Mouse (Mus musculus): ENCODE measurements around the gene Ranbp9. TPM values are rescaled to one million over a fixed set of nuclear protein-coding genes. Genes with fewer than 3 reads are reported as not detected.
A peak's percentile ranks its signal among the peaks of the same experiment; 100 is the strongest.

Gene Ranbp9
- polyA plus RNA-seq, 1 experiment from 2014 or later = 8.1 TPM

- Histone ChIP-seq H3K36me3 (ENCODE audit: control insufficient read depth, insufficient read depth) (peaks cover 42% of the 10 kb centered on the region), H3K4me3 (ENCODE audit: low read length) (no peak overlapping the region), H3K4me1 (ENCODE audit: control insufficient read depth, insufficient read depth, low read length) (no peaks in the 10 kb centered on the region), H3K27me3 (ENCODE audit: control insufficient read depth, insufficient read depth, low read length) (no peaks in the 10 kb centered on the region), H3K9me3 (replicated peaks; ENCODE audit: control insufficient read depth, low read length) (no peaks in the 10 kb centered on the region), H3K27ac (ENCODE audit: low read length) (no peak overlapping the region), H3K9ac (ENCODE audit: low read length) (no peak overlapping the region), H3K4me2 (ENCODE audit: low read depth, low read length) (no peak overlapping the region)
- no peak for ATAC-seq (replicated peaks; ENCODE audit: extremely low read depth, insufficient read depth, low FRiP score)
- WGBS = 89% methylated on average over 1 of the region's 1 CpGs
Measured at GRCm38 (mm10) chr13:43415249-43415648, 65.8 kb downstream of the Ranbp9 start.

- H3K36me3 ChIP-seq (ENCODE audit: control insufficient read depth, insufficient read depth) = peaks cover 32% of the 10 kb centered on the region
- ATAC-seq (replicated peaks; ENCODE audit: extremely low read depth, insufficient read depth, low FRiP score) = no peak
- 92% methylated on average over 2 of the region's 2 CpGs for WGBS
Measured at GRCm38 (mm10) chr13:43413611-43414010, 67.5 kb downstream of the Ranbp9 start.

GRCm38 (mm10) chr13:43412311-43412710, 68.8 kb downstream of the Ranbp9 start:
- H3K9me3 ChIP-seq (replicated peaks; ENCODE audit: control insufficient read depth, low read length) = no peaks in the 10 kb centered on the region
- no peak overlapping the region for H3K9ac ChIP-seq (ENCODE audit: low read length)
- peaks cover 36% of the 10 kb centered on the region for H3K36me3 ChIP-seq (ENCODE audit: control insufficient read depth, insufficient read depth)
- H3K4me1 ChIP-seq (ENCODE audit: control insufficient read depth, insufficient read depth, low read length) = no peaks in the 10 kb centered on the region
- no peak for ATAC-seq (replicated peaks; ENCODE audit: extremely low read depth, insufficient read depth, low FRiP score)
- no peak overlapping the region for H3K4me2 ChIP-seq (ENCODE audit: low read depth, low read length)
- WGBS = 84% methylated on average over 7 of the region's 7 CpGs
- no peaks in the 10 kb centered on the region for H3K27me3 ChIP-seq (ENCODE audit: control insufficient read depth, insufficient read depth, low read length)
- no peak overlapping the region for H3K4me3 ChIP-seq (ENCODE audit: low read length)
- no peak overlapping the region for H3K27ac ChIP-seq (ENCODE audit: low read length)

More at GRCm38 (mm10) chr13:43413611-43414010, 67.5 kb downstream of the Ranbp9 start:
- H3K4me3 ChIP-seq (ENCODE audit: low read length) = no peak overlapping the region
- H3K4me2 ChIP-seq (ENCODE audit: low read depth, low read length) = no peak overlapping the region
- H3K4me1 ChIP-seq (ENCODE audit: control insufficient read depth, insufficient read depth, low read length) = no peaks in the 10 kb centered on the region
- H3K9ac ChIP-seq (ENCODE audit: low read length) = no peak overlapping the region
- no peaks in the 10 kb centered on the region for H3K9me3 ChIP-seq (replicated peaks; ENCODE audit: control insufficient read depth, low read length)
- H3K27ac ChIP-seq (ENCODE audit: low read length) = no peak overlapping the region
- H3K27me3 ChIP-seq (ENCODE audit: control insufficient read depth, insufficient read depth, low read length) = no peaks in the 10 kb centered on the region

GRCm38 (mm10) chr13:43399576-43399975, 81.5 kb downstream of the Ranbp9 start:
- Histone ChIP-seq H3K4me2 (ENCODE audit: low read depth, low read length) (peak overlapping the region; percentile 80), H3K36me3 (ENCODE audit: control insufficient read depth, insufficient read depth) (peaks cover 33% of the 10 kb centered on the region), H3K9me3 (replicated peaks; ENCODE audit: control insufficient read depth, low read length) (no peaks in the 10 kb centered on the region), H3K9ac (ENCODE audit: low read length) (no peak overlapping the region), H3K4me3 (ENCODE audit: low read length) (peak overlapping the region; percentile 79), H3K4me1 (ENCODE audit: control insufficient read depth, insufficient read depth, low read length) (peaks cover 8% of the 10 kb centered on the region), H3K27ac (ENCODE audit: low read length) (no peak overlapping the region), H3K27me3 (ENCODE audit: control insufficient read depth, insufficient read depth, low read length) (no peaks in the 10 kb centered on the region)
- WGBS = 86% methylated on average over 5 of the region's 5 CpGs
- no peak for ATAC-seq (replicated peaks; ENCODE audit: extremely low read depth, insufficient read depth, low FRiP score)

GRCm38 (mm10) chr13:43398297-43399080, 82.6 kb downstream of the Ranbp9 start, which contains the start of gene Nol7:
Gene Nol7 (plus strand): TSS chr13:43398390.
- under 1% methylated on average over 72 of the region's 72 CpGs for WGBS
- ATAC-seq (replicated peaks; ENCODE audit: extremely low read depth, insufficient read depth, low FRiP score) = peak; percentile 92
- Histone ChIP-seq H3K9me3 (replicated peaks; ENCODE audit: control insufficient read depth, low read length) (no peaks in the 10 kb centered on the region), H3K27me3 (ENCODE audit: control insufficient read depth, insufficient read depth, low read length) (no peaks in the 10 kb centered on the region), H3K4me3 (ENCODE audit: low read length) (peak within 1 kb of the TSS; percentile 79), H3K27ac (ENCODE audit: low read length) (peak within 1 kb of the TSS; percentile 98), H3K4me1 (ENCODE audit: control insufficient read depth, insufficient read depth, low read length) (peaks cover 8% of the 10 kb centered on the region), H3K4me2 (ENCODE audit: low read depth, low read length) (peak within 1 kb of the TSS; percentile 80), H3K9ac (ENCODE audit: low read length) (peak within 1 kb of the TSS; percentile 97), H3K36me3 (ENCODE audit: control insufficient read depth, insufficient read depth) (peaks cover 34% of the 10 kb centered on the region)

GRCm38 (mm10) chr13:43397700-43398296, 83.3 kb downstream of the Ranbp9 start:
- H3K4me3 ChIP-seq (ENCODE audit: low read length) = peak overlapping the region; percentile 79
- H3K4me2 ChIP-seq (ENCODE audit: low read depth, low read length) = peak overlapping the region; percentile 80
- no peaks in the 10 kb centered on the region for H3K9me3 ChIP-seq (replicated peaks; ENCODE audit: control insufficient read depth, low read length)
- peaks cover 8% of the 10 kb centered on the region for H3K4me1 ChIP-seq (ENCODE audit: control insufficient read depth, insufficient read depth, low read length)
- peaks cover 31% of the 10 kb centered on the region for H3K36me3 ChIP-seq (ENCODE audit: control insufficient read depth, insufficient read depth)
- no peak overlapping the region for H3K27ac ChIP-seq (ENCODE audit: low read length)
- 57% methylated on average over 13 of the region's 17 CpGs for WGBS
- no peak overlapping the region; the same call in 1 of the 2 replicates for H3K9ac ChIP-seq (ENCODE audit: low read length)
- ATAC-seq (replicated peaks; ENCODE audit: extremely low read depth, insufficient read depth, low FRiP score) = peak; percentile 3; the same call in 1 of the 2 replicates
- H3K27me3 ChIP-seq (ENCODE audit: control insufficient read depth, insufficient read depth, low read length) = no peaks in the 10 kb centered on the region

GRCm38 (mm10) chr13:43385321-43385720, 95.8 kb downstream of the Ranbp9 start:
- H3K36me3 ChIP-seq (ENCODE audit: control insufficient read depth, insufficient read depth) = peaks cover 9% of the 10 kb centered on the region
- H3K4me1 ChIP-seq (ENCODE audit: control insufficient read depth, insufficient read depth, low read length) = no peaks in the 10 kb centered on the region
- H3K9me3 ChIP-seq (replicated peaks; ENCODE audit: control insufficient read depth, low read length) = no peaks in the 10 kb centered on the region
- no peak overlapping the region for H3K27ac ChIP-seq (ENCODE audit: low read length)
- no peak for ATAC-seq (replicated peaks; ENCODE audit: extremely low read depth, insufficient read depth, low FRiP score)
- H3K4me2 ChIP-seq (ENCODE audit: low read depth, low read length) = no peak overlapping the region
- H3K27me3 ChIP-seq (ENCODE audit: control insufficient read depth, insufficient read depth, low read length) = no peaks in the 10 kb centered on the region
- 94% methylated on average over 10 of the region's 10 CpGs for WGBS
- no peak overlapping the region for H3K4me3 ChIP-seq (ENCODE audit: low read length)
- H3K9ac ChIP-seq (ENCODE audit: low read length) = no peak overlapping the region

GRCm38 (mm10) chr13:43379989-43380388, 101.1 kb downstream of the Ranbp9 start:
- H3K36me3 ChIP-seq (ENCODE audit: control insufficient read depth, insufficient read depth) = peaks cover 21% of the 10 kb centered on the region
- no peak overlapping the region for H3K4me2 ChIP-seq (ENCODE audit: low read depth, low read length)
- H3K4me1 ChIP-seq (ENCODE audit: control insufficient read depth, insufficient read depth, low read length) = no peaks in the 10 kb centered on the region
- ATAC-seq (replicated peaks; ENCODE audit: extremely low read depth, insufficient read depth, low FRiP score) = no peak
- H3K9ac ChIP-seq (ENCODE audit: low read length) = no peak overlapping the region
- 67% methylated on average over 3 of the region's 3 CpGs for WGBS
- no peak overlapping the region for H3K27ac ChIP-seq (ENCODE audit: low read length)
- no peaks in the 10 kb centered on the region for H3K9me3 ChIP-seq (replicated peaks; ENCODE audit: control insufficient read depth, low read length)
- H3K27me3 ChIP-seq (ENCODE audit: control insufficient read depth, insufficient read depth, low read length) = no peaks in the 10 kb centered on the region
- H3K4me3 ChIP-seq (ENCODE audit: low read length) = no peak overlapping the region

- H3K36me3 ChIP-seq (ENCODE audit: control insufficient read depth, insufficient read depth) = peaks cover 41% of the 10 kb centered on the region
- no peak overlapping the region for H3K27ac ChIP-seq (ENCODE audit: low read length)
- H3K9me3 ChIP-seq (replicated peaks; ENCODE audit: control insufficient read depth, low read length) = no peaks in the 10 kb centered on the region
- no peaks in the 10 kb centered on the region for H3K27me3 ChIP-seq (ENCODE audit: control insufficient read depth, insufficient read depth, low read length)
- H3K4me1 ChIP-seq (ENCODE audit: control insufficient read depth, insufficient read depth, low read length) = no peaks in the 10 kb centered on the region
- H3K9ac ChIP-seq (ENCODE audit: low read length) = no peak overlapping the region
- H3K4me2 ChIP-seq (ENCODE audit: low read depth, low read length) = no peak overlapping the region
- no peak; the same call in 1 of the 2 replicates for ATAC-seq (replicated peaks; ENCODE audit: extremely low read depth, insufficient read depth, low FRiP score)
- H3K4me3 ChIP-seq (ENCODE audit: low read length) = no peak overlapping the region
- WGBS = 49% methylated on average over 2 of the region's 2 CpGs
Measured at GRCm38 (mm10) chr13:43374918-43375432, 106.1 kb downstream of the Ranbp9 start.

All from heart, embryonic 16.5 days (tissue).